Mouse (Mus musculus) G1E-ER4 (cell line): Measurements from ENCODE around the gene Pycr1. TPM values are rescaled to one million over a fixed set of nuclear protein-coding genes. Genes with fewer than 3 reads are reported as not detected.

ENCODE experiments used
- GATA1 ChIP-seq: IDR thresholded peaks from one replicate; pipeline ENCODE4 v1.8.0; 2012; ENCODE audit warnings: low read length, inconsistent platforms
- polyA plus RNA-seq: library from polyadenylated mRNA; stranded (reverse); fragments of >175 nt; gene quantifications from 2 replicates; pipeline ENCODE4 v1.2.3, GENCODE M21; 2012

Pycr1 gene
- 1.8 and 3.2 TPM in 2 replicates for polyA plus RNA-seq

DNA sequence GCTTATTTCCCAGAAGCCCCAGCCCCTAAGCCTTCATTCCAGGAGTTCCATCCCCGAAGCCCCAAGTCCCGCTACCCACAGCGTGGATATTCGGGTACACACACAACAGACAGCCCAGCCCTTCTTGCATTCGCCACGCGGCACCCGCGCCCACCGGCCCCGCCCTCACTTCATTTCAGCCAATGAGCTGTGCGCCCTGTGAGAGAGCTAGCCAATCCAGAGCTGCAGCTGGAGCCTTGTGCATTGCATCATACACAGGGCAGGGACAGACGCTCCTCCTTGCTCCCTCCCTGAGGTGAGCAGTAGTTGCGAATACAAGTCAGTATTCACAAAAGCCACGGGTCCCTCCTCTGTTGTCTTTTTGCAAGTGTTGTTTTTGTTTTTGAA is at the start of gene Pycr1:
TSS of gene Pycr1 (minus strand) at position 169 of the 387 bp plus-strand sequence.
- no peak for TF ChIP-seq GATA1

DNA sequence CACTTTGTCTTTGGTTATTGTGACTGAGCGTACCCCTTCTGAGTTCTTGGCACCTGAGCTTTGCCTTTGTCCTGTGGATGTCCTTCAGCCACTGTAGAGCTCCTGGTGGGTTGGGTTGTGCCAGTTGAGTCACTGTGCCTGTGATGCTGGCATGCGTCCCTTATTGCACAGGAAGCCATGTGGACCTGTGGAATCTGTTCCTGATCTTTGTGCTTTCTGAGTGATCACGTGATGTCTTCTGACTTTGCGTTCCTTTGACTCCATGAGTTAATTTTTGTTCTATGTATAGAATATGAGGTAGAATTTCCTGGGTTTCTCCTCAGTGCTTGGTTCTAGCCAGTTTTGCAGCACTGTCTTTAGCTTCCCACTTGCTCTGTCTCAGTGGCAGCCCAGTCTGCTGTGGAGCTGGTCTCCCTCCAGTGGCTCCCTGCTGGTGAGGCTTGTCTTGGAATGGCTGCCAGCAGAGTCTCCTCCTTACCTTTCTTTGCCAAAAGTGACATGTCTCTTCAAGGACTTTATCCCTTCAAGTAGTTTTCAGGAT is 49.0 kb upstream of the Pycr1 start:
- no peak for TF ChIP-seq GATA1

DNA sequence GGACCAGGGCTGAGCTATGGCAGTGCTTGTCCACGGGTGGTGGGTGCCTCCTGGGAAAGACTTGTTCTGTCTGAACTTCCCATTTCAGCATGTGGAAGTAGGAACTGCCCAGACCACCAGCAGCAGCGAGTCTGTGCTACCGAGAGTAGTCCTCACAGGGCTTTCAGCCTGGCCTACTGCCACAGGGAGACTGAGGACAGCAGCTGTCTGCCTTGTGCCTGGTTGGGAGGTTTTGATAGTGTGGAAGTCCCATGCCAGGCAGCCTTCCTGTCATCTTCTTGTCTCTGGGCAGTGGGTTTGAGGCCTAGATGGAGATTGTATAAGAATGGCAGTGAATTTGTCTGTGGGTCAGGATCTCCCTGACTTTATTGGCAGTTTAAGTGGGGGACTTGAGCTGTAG is 45.8 kb upstream of the Pycr1 start:
- no peak for TF ChIP-seq GATA1

DNA sequence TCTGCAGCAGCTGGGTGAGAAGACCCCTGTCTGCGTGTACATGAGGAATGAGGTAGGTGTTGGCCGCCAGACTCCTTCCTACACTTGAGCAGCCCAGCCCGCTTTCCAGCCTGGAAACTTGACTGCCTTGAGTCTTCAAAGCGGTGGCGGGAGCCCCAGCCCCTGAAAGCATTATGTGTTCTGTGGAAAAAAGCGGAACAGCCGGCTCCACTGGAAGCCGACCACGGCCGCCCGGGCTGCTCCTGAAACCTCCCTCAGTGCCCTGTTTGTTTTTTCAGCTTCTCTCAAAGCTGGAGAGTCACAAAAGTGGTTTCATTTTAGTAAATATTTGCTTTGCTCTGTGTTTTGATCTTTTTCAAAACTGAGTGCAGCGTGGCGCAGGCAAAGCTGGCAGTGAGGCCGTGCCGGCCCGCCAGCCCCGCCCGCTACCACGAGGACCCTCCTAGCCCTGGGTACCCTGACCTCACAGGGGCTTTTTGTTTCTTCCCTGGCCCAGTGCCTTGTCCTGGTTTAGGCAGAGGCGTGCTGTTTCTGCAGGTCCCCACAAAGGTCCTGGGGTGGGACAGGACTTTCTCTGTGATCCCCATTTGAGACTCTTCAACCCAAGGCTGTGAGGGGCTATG is 43.2 kb upstream of the Pycr1 start:
- TF ChIP-seq GATA1, result no peak

DNA sequence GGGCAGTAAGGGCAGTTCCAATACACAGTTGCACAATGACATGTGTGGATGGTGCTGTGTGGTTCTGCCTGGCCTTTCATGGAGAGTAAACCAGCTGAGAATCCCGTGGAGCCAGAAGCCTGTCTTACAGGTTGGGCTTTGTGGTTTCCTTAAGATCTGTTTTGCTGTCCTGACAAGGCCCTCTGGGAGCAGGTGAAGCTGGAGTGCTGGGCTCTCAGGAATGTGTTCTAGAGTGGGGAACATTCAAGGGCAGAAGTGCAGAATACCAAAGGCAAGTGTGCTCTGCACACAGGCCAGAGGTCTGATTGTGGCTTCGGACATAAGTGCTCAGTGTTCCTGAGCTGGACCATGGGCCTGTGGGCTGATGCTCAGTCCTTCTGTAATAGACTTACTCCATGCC is 41.1 kb upstream of the Pycr1 start:
- no peak for TF ChIP-seq GATA1

DNA sequence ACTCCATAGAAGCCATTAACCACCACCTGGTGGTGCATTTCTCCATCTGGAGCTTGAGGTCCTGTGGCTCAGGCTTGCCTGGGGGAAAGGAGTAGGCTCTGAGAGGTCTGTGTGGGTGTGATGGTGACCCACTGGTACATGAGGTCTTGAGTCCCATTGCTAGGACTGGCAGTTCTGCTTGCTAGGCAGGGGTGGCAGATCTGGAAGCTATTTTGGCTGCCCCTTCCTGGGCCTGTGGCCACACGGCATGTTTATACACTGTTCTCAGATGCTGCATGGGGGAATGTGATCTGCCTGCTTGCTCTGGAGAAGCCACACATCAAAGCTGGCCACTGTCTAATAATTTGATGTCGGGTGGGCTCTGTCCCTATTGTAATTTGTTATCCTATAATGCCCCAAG is 40.5 kb upstream of the Pycr1 start:
- no peak for TF ChIP-seq GATA1

DNA sequence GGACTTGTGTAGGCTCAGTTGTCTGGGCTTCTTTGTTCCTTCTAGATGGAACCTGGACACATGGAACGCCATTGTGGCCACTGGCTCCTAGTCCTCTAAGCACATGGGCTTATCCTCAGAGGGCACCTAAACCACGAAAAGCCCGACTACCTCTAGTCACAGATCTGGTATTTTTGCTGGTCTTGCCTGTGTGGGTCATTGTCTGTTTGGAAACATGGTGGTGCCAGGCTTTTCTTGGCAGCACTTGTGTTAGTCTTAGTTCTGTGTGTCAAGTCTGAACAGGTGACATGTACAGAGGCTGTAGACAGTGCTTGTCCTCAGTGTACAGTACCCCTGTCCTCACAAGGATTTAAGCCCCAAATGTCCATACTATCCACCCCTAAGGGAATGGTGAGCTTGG is 40.0 kb upstream of the Pycr1 start:
- TF ChIP-seq GATA1, result no peak

DNA sequence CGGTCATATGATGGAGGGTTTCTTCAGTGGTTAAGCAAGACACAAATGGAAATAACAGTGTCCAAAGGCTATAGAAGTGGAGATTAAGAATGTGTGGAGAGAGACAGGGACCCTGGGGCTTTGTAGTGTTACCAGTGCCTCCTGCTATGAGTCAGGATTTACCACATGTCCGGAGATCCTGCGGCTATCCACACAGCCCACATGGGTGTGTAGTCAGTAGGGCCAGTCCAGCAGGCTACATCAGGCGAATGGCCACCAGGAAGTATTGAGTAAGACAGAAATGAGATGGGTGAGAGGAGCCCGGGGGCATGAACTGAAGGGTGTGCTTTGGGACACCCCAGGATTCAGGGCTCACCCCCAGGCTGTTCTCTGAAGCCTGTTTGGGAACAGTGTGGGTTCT is 39.1 kb upstream of the Pycr1 start:
- TF ChIP-seq GATA1, result no peak

DNA sequence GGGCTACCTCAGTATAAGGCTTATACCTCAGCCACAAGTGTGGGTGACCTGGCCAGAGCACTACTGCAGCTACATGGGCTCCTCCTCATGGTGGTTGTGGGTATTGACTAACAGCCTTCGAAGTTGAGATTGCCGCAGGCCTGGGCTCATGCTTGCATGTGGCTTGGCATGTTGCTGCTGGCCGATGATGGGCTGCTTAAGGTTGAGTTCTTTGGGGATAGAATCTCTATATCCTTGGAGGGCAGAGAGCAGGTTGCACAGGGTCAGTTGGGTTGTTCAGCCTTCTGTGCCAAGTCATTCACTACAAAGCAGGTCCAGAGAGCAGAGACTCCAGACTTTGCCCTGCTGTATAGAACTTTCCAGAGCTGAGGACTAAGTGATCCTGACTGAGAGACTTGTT is 36.3 kb upstream of the Pycr1 start:
- TF ChIP-seq GATA1, result no peak

DNA sequence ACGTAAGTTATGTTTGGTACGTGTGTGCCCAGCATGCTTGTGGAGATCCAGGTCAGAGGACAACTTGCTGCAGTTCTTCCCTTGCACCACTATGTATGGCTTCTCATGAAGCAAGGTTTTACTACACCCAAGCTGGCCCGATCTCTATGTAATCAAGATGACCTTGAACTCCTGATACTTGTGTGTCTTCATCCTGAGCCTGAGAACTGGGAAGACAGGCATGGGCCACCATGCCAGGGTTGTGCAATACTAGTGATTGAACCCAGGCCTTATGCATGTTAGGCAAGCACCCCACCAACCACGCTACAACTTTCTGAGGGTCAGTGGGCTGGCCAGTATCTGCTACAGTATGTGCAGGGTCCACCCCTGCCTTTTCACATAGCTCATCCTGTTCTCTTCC is 33.4 kb upstream of the Pycr1 start:
- no peak for TF ChIP-seq GATA1

DNA sequence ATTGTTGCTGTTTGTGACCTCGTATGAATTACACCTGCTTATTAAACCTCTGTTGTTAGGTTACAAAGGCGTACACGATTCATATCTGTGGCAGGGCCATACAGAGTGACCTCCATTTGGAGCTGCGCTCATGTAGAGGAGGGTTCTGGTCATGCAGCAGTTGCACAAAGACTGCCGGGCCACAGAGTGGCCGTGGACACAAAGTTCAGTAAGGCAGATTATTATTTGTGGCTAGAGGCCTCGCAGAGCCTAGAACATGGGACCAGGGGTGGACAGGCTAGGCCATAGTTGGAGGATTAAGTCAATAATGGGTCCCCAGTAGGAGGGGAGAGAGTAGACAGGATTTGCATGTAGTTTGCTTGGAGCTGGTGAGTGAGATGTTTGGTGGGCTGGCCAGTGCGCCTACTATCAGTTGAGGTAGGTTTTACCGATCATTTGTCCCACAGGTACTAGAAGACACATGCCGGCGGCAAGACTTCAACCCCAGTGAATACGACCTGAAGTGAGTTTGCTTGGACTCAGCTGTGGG is 30.1 kb upstream of the Pycr1 start:
- TF ChIP-seq GATA1, result no peak

DNA sequence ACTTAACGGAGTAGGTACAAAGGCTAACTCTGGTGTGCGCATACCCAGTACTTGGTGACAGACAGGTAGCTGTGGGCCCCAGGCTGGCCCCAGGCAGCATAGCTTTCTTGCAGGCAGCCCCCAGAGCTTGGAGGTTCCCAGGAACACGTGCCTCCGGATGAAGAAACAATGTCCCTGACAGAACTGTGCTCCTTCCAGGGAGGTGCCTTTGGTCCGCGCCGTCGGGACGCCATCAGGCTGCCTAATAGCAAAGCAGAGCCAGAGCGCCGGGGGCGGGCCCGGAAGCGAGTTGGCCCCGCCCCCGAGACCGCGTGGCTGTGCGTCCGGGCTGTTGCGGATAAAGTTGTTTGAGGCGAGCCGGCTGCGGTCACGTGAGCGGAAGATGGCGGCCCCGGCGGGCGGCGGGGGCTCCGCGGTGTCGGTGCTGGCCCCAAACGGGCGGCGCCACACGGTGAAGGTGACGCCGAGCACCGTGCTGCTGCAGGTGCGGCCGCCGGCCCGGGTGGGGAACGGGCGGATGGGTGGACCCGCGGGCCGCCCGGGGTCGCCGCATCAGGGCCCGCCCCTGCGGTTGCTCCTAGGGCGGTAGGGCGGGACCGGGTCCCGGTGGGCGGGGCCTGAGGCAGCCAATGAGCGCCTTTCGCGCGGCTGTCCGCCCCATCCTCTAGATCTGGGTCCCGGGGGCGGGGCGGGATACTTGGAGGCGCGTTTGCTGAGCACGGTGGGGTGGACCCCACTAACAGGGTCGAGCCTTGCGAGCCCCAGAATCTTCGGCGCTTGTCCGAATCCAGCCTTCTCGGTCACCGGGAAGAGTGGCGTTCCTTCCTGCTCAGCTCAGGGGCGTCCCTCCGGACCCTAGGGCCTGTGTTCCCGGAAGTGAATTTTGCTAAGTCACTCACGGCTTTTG is 29.4 kb upstream of the Pycr1 start, which contains the start of gene Aspscr1:
TSS of gene Aspscr1 (plus strand) at position 287 of the 907 bp plus-strand sequence.
- TF ChIP-seq GATA1, result no peak

DNA sequence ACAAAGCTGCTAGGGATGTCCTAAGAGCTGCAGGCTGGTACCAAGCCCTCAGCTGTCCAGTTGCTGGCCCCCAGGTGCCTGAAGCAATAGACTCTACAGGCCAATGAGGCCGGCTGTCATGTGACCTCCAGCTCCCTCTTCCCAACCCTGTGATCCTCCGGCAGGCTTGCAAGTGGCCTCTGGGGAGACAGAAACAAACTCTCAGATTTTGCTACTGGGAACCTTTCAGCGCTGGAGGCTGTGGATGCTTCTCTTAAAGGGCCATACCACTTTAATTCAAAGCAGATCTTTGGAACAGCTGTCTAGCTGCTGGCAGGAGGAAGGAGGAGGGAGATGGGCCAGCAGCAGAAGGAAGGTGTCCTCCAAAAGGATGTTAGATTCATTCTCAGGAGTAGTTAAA is 23.0 kb upstream of the Pycr1 start:
- no peak for TF ChIP-seq GATA1

DNA sequence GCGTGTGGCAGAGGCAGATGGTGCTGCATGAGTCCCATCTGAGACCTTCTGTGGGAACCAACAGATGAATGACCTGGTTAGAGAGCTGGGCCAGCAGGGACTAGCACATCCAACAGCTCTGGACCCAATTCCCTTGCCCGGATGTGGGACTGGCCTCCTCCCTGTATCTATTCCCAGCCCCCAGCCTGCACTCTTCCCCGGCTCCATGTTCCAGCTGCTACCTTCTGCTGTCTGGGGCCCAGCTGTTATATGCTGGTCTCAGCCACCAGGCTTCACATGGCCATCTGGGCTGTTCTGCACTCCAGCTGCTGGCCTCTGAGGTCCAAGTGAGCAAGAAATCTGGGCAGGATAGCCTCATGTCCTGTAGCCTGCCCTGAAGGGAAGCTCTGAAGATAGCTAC is 21.8 kb upstream of the Pycr1 start:
- TF ChIP-seq GATA1, result no peak

DNA sequence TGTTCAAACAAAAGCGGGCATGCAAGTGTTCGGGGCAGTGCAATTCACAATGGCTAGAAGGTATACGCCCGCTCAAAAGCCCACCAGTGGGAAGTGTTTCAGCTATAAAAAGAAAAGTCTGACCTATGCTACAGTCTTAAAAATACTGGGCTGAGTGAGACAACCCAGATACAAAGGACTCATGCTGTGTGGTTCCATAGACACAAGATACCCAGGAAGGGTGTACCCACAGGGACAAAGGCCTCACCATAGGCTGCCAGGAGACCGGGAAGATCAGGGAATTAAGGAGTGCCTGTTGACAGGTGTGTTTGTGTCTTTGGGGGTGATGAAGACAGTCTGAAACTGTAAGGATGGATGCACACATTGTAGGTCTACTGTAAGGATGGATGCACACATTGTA is 20.1 kb upstream of the Pycr1 start:
- no peak for TF ChIP-seq GATA1

DNA sequence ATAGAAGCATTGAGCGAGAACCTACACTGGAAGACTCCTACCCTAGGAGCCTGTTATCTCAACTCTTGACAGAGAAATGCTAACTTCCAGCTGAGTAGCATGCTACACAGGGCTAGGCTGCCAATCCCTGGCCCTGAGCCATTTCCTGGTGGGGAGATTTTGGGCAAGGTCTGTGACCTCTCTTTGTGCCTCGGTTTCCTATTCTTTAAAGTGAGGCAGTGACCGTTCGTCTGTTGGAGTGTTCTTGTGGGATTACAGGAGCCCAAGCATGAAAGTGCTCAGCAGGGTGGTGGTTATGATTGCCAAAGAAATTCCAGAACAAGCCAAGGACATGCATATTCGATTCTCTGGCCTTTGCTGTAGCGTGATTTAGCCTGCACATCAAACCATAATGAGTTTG is 19.2 kb upstream of the Pycr1 start:
- no peak for TF ChIP-seq GATA1
